Mouse (Mus musculus) cortical plate, adult 2 months (tissue): ENCODE results near the gene B230219D22Rik. TPM values are rescaled to one million over a fixed set of nuclear protein-coding genes. Genes with fewer than 3 reads are reported as not detected.

Experiments used
- H3K27ac ChIP-seq: fragments of 200-500 bp; 2 replicates; pipeline ENCODE4 v1.5.1; 2012; ENCODE audit warnings: low read length, control low read depth, inconsistent platforms; ENCODE audit not compliant: insufficient read depth
- H3K4me1 ChIP-seq: fragments of 200-500 bp; 2 replicates; pipeline ENCODE4 v1.6.1; 2011; ENCODE audit warnings: low read length; ENCODE audit not compliant: control insufficient read depth, insufficient read depth
- H3K4me3 ChIP-seq: fragments of 200-500 bp; 2 replicates; pipeline ENCODE4 v1.5.1; 2011; ENCODE audit warnings: mild to moderate bottlenecking, low read length, control low read depth; ENCODE audit not compliant: insufficient read depth
- CTCF ChIP-seq: fragments of 200-500 bp; IDR thresholded peaks from 2 replicates; pipeline ENCODE4 v1.5.1; 2011; ENCODE audit warnings: mild to moderate bottlenecking, control low read depth, low read length; ENCODE audit not compliant: insufficient read depth; ENCODE audit errors: extremely low read depth
- POLR2A ChIP-seq: fragments of 200-500 bp; IDR thresholded peaks from 2 replicates; pipeline ENCODE4 v1.6.1; 2011; ENCODE audit warnings: mild to moderate bottlenecking, low read length, control low read depth; ENCODE audit not compliant: insufficient read depth; ENCODE audit errors: extremely low read depth
- polyA plus RNA-seq: library from polyadenylated mRNA; depleted of rRNA; stranded (reverse); fragments of >200 nt; gene quantifications from 2 replicates; pipeline ENCODE4 v1.2.3, GENCODE M21; 2012

Gene B230219D22Rik
- polyA plus RNA-seq, 1 experiment: 65.3 TPM

DNA sequence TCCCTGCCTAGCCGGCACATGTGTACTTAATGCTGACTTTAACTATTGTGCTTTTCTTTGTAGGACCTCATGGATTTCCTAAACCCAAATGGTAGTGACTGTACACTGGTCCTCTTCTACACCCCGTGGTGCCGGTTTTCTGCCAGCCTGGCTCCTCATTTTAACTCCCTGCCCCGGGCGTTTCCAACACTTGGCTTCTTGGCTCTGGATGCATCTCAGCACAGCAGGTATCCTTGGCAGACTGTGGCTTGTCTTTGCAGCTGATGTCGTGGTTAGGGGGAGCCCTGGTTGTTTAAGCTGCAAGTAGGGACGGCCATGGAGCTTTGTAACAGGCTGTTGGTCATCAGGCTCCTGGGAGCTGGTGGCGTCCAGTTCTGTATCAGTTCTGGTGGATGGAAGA, 28.6 kb downstream of the B230219D22Rik start:
- H3K4me3 ChIP-seq: no peak overlapping the region
- H3K27ac ChIP-seq: no peak overlapping the region
- H3K4me1 ChIP-seq: no peaks in the 10 kb centered on the region
- no peak for TF ChIP-seq POLR2A
- TF ChIP-seq CTCF: no peak

- TF ChIP-seq POLR2A (no peak), CTCF (no peak)
- H3K4me3 ChIP-seq: no peak overlapping the region
- no peak overlapping the region for H3K27ac ChIP-seq
- H3K4me1 ChIP-seq: no peaks in the 10 kb centered on the region
Observed at GRCm38 (mm10) chr13:55721995-55722394, 29.1 kb downstream of the B230219D22Rik start.

DNA sequence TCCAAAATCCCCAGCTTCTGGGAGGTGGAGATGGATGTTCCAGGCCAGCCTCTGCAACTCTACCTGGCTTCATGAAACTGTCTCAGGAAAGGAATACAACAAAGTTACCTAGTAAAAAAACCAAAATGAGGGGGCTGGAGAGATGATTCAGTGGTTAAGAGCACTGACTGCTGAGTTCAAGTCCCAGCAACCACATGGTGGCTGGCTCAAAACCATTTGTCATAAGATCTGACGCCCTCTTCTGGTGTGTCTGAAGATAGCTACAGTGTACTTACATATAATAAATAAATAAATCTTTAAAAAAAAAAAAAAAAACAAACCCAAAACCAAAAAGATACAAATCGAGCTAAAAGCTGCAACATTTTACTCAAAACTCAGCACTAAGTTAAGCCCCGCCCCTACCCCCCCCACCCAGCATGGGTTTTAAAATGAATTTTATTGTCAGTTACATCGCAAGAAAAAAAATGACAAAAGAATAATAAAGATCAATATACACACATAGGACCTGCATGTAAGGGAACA, 33.7 kb downstream of the B230219D22Rik start:
- Histone ChIP-seq H3K27ac (peak overlapping the region; percentile 97), H3K4me1 (no peaks in the 10 kb centered on the region), H3K4me3 (peak overlapping the region; percentile 92)
- TF ChIP-seq CTCF (0 out of 2 replicates have a peak, but pooled peaks have one; percentile 3), POLR2A (no peak)

DNA sequence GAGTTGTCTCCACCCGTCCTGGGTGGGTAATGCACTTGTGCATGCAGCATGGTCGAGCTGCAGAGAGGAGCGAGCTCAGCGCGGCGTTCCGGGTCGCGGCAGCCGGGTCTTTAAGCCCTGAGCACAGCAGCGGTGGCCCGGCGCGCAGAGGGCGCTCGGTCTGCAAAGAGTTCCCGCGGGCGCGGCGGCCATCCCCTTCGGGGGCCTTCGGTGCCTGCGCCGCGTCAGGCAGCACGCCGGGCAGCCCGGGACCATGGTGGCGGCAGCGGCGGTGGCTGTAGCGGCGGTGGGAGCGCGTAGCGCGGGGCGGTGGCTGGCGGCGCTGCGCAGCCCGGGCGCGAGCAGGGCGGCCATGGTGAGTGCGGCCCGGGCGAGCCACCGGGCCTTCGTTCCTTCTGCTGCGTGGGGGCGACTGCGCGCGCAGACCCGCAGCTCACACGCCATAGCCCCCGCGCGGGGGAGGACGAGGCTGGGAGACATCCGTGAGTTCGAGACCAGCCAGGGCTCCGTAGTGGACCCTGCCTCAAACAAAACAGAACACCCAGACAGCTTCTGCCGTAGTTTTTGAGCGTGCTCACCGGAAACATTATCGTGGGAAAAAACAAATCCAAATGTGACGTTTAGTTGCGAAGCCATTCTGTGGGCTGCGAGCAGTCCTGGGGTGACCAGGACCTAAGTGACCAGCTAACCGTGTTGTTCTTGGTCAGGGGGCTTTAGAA, 34.4 kb downstream of the B230219D22Rik start, which contains the start of gene Pcbd2:
TSS of gene Pcbd2 (plus strand) at position 249 of the 719 bp plus-strand sequence.
- Histone ChIP-seq H3K4me3 (peak within 1 kb of the TSS; percentile 92), H3K4me1 (no peaks in the 10 kb centered on the region), H3K27ac (peak within 1 kb of the TSS; percentile 97)
- TF ChIP-seq POLR2A (peak; percentile 14; the same call in 1 of the 2 replicates), CTCF (no peak)

GRCm38 (mm10) chr13:55727839-55728238, 34.9 kb downstream of the B230219D22Rik start:
- Histone ChIP-seq H3K4me1 (no peaks in the 10 kb centered on the region), H3K4me3 (peak overlapping the region; percentile 92), H3K27ac (peak overlapping the region; percentile 97)
- TF ChIP-seq CTCF (peak; percentile 51; the same call in 1 of the 2 replicates), POLR2A (no peak)

- H3K4me1 ChIP-seq: no peaks in the 10 kb centered on the region
- TF ChIP-seq POLR2A (no peak), CTCF (no peak)
- no peak overlapping the region for H3K4me3 ChIP-seq
- no peak overlapping the region for H3K27ac ChIP-seq
Observed at GRCm38 (mm10) chr13:55730716-55731115, 37.8 kb downstream of the B230219D22Rik start.

DNA sequence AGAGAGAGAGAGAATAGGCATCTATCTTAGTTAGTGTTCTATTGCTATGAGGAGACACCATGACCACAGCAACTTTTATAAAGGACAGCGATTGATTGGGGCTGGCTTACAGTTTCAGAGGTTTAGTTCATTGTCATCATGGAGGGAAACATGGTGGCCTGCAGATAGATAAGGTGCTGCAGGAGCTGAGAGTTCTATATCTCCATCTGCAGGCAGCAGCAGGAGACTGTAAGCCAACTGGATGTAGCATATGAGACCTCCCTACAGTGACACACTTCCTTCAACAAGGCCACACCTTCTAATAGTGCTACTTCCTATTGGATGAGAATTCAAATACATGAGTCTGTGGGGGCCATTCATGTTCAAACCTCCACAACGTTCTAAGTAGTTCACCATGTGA, 39.2 kb downstream of the B230219D22Rik start:
- Histone ChIP-seq H3K27ac (no peak overlapping the region), H3K4me1 (no peaks in the 10 kb centered on the region), H3K4me3 (no peak overlapping the region)
- TF ChIP-seq CTCF (no peak), POLR2A (no peak)

- Histone ChIP-seq H3K4me1 (no peaks in the 10 kb centered on the region), H3K27ac (no peak overlapping the region), H3K4me3 (no peak overlapping the region)
- TF ChIP-seq POLR2A: no peak
- TF ChIP-seq CTCF: no peak
Observed at GRCm38 (mm10) chr13:55733628-55734502, 40.9 kb downstream of the B230219D22Rik start.

- Histone ChIP-seq H3K4me3 (no peak overlapping the region), H3K4me1 (peaks cover 4% of the 10 kb centered on the region; the same call in 1 of the 2 replicates), H3K27ac (no peak overlapping the region)
- no peak for TF ChIP-seq CTCF
- no peak for TF ChIP-seq POLR2A
Observed at GRCm38 (mm10) chr13:55737885-55738284, 45.0 kb downstream of the B230219D22Rik start.
